Mouse (Mus musculus) gastrocnemius, postnatal 10 days (tissue): ENCODE measurements at regions not wholly inside any gene's neighbourhood (a gene's known extent, or its start where the extent isn't known, plus 50 kb on each side); places are given as distances from the start of the nearest gene placed in this dataset.

Experiments used
- DNase-seq: peaks from one replicate; pipeline ENCODE4 v3.0.0; 2021; ENCODE audit warnings: mixed read lengths

GRCm38 (mm10) chr12:16268621-16269165, 342.1 kb downstream of the Lpin1 start:
- no peak for DNase-seq

- DNase-seq = no peak
Observed at GRCm38 (mm10) chr12:16261465-16261864, 349.3 kb downstream of the Lpin1 start.

DNA sequence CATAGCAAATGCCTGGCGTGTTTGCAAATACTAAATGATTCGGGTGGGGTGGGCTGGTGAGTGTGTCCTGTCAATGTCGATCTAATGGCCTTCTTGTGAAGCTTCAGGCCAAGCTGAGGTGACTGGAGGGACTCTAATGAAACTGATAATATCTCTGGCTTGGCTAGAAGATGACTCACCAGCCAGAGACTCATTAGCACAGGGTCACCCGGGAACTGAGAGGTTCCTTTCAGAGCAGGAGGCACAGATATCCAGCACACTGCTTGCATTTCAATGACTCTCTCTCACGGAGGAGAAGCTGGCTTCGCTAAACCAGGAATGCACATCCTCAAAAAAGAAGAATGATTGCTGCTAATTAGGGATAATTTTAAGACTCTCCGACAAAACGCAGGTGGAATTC, 349.8 kb downstream of the Lpin1 start:
- DNase-seq = no peak

DNA sequence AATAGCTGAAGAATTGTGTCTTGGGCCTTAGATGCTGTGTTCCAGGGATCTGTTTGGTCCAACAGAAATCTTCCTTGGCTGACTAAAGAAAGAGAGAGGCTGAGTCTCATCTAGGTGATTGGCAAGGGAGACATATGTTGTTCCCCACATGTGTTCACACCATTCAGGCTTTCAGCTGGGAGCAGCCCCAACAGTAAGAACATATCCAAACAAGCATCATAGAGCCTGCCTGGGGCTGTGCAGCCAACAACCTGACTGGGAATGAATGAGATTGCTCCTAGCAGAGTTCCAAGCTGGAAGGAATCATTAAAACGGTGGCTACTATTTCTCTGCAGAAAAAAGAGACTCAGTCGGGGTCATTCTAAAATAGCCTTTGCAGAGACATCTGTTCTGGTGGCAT, 350.3 kb downstream of the Lpin1 start:
- DNase-seq = no peak

- DNase-seq = no peak
Observed at GRCm38 (mm10) chr12:16250621-16251020, 360.1 kb downstream of the Lpin1 start.

- DNase-seq = no peak
Observed at GRCm38 (mm10) chr12:16250096-16250495, 360.7 kb downstream of the Lpin1 start.

- no peak for DNase-seq
Observed at GRCm38 (mm10) chr12:16239792-16240191, 371.0 kb downstream of the Lpin1 start.

- DNase-seq = no peak
Observed at GRCm38 (mm10) chr12:16237498-16237897, 373.3 kb downstream of the Lpin1 start.

DNA sequence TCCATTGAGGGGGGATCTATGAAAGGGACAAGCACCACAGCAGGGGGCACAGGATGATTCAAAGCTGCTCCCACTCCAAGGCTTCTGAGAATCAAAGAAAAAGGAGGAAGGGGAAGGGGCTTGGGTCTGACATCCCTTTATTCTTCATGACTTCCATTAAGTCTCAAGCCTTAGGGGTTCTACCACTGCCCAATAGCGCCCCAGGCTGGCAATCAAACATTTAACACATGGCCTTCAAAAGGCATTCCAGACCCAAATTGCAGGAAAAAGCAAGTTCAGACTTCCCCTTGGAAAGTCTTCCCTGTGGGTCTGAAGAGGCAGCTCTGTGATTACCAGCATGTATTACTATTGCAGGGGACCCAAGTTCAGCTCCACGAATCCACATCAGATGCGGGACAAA, 377.2 kb downstream of the Lpin1 start:
- DNase-seq = no peak

- no peak for DNase-seq
Observed at GRCm38 (mm10) chr12:16232828-16233227, 377.9 kb downstream of the Lpin1 start.

DNA sequence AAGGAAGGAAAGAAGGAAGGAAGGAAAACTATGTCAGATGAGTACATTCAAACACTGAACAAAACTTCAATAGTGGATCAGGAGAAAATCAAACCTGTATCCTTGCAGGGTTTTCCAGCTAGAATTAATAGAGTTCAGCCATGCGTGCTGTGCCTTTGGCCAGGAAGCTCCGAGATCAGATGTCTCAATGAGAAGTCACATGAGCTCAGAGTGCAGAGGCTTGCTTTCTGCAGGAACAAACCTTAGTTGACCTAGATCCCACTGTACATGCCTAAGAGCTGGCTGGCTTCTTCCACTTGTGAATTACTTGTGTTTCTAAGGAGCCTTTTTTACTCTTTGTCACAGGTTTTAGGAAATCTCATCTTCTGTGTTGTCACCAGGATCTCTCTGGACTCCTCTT, 378.7 kb downstream of the Lpin1 start:
- DNase-seq = no peak

- no peak for DNase-seq
Observed at GRCm38 (mm10) chr12:16231093-16231492, 379.7 kb downstream of the Lpin1 start.

DNA sequence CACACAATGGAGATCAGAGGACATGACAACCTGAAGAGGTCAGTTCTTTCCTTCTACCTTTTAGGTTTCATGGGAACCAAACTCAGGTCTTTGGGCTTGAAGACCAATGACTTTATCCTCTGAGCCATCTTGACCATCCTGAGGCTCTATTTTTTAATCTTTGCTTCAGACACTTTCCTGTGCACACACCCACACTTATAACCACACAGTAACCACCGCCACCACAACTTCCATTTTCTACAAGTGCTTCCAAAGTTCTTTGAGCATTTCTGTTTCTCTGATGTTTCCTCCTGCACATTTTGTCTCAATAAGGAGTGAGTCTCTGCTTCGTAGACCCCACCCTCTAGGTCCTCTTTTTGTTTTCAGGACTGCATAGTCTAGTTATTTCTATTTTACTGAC, 385.3 kb downstream of the Lpin1 start:
- DNase-seq = no peak

GRCm38 (mm10) chr12:16222836-16223450, 387.8 kb downstream of the Lpin1 start:
- DNase-seq = no peak

DNA sequence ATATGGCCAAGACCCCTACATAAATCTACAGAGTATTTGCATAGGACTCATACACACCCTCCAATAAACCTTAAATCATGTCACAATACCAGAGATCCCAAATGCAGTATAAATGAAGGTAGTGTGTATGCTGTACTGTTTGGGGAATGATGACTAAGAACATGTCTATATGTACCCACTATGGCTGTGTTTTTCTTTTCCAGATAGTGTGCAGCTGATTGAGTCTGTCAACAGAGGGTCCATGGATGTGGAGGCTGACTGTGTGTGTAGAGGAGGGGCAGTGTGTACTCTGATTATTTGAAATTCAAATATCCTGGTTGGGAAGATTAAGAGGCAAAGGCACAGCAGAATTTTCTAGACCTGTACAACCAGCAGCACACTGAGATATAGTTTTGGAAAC, 388.6 kb downstream of the Lpin1 start:
- no peak for DNase-seq

DNA sequence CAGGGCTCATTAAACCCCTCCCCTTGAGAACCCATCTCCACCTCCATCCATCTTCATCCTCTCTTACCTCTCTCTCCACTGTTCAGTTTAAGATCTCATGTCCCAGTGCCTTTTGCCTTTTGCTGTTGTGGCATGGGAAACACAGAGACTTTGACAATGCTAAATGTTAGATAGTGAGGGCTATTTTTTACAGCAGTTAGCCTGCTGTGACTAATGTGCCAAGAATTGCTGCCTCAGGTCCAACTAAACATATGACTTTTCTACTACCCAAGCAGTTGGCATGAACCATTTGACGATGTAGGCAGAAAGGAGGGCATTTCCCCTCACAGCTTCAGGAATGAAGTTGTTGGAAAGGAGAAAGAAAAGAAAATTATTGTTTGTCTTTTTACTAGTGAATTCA, 389.6 kb downstream of the Lpin1 start:
- no peak for DNase-seq

- no peak for DNase-seq
Observed at GRCm38 (mm10) chr12:16220561-16220960, 390.2 kb downstream of the Lpin1 start.

DNA sequence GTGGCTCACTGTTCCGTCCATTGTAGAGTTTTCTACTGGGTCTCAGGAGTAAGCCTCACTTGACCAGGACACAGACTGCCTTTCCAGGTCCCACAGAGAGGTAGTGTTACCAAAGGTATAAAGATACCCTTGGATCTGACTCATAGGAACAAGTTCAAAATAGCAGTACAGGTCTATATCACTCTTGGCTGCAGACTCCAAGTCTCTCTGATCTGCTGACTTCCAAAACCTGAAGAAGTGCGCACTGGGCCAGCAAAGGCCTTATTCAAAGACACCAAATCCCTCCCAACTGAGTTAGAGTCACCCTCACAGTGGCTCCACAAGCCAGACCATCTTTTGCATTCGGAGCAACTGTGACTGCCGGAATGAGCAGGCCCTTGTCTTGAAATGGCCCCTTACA, 391.9 kb downstream of the Lpin1 start:
- no peak for DNase-seq

- no peak for DNase-seq
Observed at GRCm38 (mm10) chr12:16210553-16210952, 393.8 kb upstream of the Trib2 start.

GRCm38 (mm10) chr12:16210111-16210510, 393.4 kb upstream of the Trib2 start:
- DNase-seq = no peak

DNA sequence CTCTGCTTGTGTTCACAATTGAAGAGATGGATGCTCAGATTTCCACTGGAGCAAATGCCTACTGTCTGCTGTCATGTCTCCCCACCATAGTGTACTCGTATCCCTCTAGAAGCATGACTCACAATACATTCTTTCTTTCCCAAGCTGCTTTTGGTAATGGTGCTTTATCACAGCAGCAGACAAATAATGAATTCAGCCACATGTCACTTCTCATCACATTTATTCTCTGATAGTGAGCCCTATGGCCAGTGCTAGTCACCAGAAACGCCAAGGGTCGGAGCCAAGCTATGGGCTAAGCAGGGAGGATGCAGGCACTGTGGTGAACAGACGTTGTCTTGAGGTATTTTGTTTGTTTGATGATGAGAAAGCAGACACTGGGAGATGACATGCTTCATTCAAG, 388.2 kb upstream of the Trib2 start:
- DNase-seq = no peak

DNA sequence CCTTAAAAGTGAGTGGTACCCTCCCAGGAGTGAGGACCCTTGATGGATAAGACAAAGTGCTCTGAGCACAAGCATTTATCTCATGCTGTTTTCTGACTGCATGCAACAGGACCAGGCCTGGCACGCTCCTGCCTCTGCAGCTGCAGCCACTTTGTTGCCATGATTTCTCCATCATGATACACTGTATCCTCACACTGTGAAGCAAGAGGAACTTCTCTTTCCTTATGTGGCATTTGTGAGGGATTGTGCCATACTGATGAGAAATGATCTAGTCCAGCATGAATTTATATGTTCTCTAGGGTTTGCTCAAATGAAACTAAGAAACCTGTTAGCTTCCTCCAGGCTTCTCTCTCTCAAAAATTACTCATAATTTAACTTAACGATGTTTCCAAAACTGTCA, 380.2 kb upstream of the Trib2 start:
- DNase-seq = no peak

- no peak for DNase-seq
Observed at GRCm38 (mm10) chr12:16191803-16192389, 375.2 kb upstream of the Trib2 start.

DNA sequence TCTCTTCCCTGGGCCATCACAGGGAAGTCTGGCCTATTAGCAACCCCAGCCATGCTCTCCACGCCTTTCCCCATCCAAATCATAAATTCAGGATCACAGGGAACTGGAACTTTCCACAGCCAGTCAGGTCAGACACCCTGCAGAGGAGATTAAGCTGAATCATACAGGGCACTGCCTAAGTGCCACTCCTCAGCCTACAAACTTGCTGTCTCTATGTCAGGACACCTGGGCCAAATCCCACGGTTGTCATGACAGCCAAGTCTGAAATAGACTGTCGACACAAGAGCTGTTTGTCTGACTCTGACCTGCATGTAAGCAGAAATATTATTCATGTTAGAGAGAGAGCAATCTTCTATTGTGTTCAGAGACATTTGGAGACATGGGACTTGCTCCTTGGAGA, 374.0 kb upstream of the Trib2 start:
- no peak for DNase-seq
